Mouse (Mus musculus): ENCODE data around the gene Lbr.

- TF ChIP-seq POLR2A (IDR thresholded peaks at IDR 0.05; ENCODE audit: borderline replicate concordance, extremely low read depth, insufficient read depth, insufficient read length, poor library complexity, severe bottlenecking) (no peak), CTCF (IDR thresholded peaks at IDR 0.05; ENCODE audit: borderline replicate concordance, extremely low read depth, insufficient read depth, insufficient read length) (no peak)
Measured at GRCm38 (mm10) chr1:181844874-181845547, 2.2 kb upstream of the Lbr start.
